Mouse (Mus musculus) frontal cortex, postnatal 10 days (tissue): ENCODE data around the gene Ahcyl2.

ENCODE experiments used
- DNase-seq, 2 experiments: peaks; one replicate each; pipeline ENCODE4 v3.0.0; 2022; ENCODE audit warnings: low spot score in 2 of 2, mixed read lengths in 1 of 2

The Ahcyl2 gene

GRCm38 (mm10) chr6:29851873-29852272 lies 84.1 kb downstream of the Ahcyl2 start:
- no peak for DNase-seq

- peak; percentile 41 to 74 for DNase-seq
Observed at GRCm38 (mm10) chr6:29853213-29853899, 85.5 kb downstream of the Ahcyl2 start.

DNA sequence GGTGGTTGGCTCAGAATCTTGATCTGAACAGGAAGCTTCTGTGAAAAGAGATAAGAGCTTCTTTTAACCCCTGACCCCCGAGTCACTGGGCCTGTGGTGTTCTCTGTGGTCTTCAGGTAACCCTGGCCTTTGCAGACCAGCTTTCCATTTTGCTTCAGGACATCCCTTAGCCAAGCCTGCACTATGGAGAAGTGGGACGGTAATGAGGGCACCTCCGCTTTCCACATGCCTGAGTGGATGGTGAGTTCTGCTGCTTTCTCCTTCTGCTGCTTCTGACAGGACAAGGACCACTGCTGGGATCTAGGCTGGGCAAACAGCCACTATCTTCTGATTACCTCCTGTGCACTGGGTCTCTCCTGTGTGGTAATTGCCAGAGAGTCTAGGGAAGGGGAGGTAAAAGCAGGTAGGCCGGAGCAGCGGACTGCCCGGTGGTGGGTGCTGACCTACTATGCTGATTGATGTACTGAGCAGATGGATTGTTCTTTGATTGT lies 86.1 kb downstream of the Ahcyl2 start:
- DNase-seq = no peak

DNA sequence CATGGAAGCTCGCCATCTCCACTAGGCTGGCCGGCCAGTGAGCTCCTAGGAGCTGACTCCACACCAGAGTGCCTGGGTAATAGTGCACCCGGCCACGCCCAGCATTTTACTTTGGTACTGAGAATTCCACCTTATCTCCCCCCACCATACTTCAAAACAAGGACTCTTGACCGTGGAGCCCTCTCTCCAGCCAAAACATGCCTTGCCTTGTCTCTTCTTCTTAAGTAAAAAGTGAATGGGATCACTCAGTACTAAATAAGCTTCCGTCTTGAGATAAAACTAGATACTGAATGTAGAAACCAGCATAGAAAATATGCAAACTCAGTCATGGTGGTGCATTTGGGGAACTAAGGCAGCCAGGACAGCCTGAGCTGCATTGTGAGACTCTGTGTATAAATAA lies 90.8 kb downstream of the Ahcyl2 start:
- DNase-seq = no peak

DNA sequence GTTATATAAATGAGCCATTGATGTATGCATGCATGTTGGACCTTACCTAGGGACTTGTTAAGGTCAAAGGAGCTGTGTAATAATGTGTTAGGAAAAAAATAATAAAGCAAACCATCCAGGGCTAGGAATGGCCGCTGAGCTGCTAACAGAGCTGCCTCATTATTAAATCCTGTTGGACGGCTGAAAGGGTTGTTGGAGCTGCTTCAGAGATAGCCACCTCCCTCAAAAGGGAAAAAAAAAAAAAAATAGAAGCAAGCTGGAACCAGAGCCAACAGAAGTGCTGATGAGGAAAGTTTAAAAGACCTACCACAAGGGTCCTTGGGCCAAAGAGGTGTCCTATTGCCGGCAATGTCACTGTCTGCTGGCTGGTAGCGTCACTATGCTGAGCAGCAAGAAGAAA lies 91.5 kb downstream of the Ahcyl2 start:
- DNase-seq = no peak

DNA sequence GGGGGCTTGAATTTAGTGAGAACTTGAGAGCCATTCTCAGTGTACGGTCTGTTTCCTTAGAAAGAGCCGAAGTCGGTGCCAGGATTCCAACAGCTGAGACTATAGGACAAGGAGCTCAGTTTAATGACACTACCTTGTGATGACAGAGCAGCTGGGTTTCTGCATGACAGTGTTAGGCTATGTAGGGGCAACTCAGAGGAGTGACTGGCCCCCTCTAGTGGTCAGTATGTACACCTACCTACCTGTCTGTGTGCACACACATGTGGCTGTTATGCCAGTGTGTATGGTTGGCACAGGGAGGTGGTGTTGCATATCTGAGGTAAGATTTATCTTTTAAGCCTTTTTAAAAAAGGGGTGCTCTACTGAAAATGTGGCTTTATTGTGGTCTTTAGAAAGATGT lies 92.4 kb downstream of the Ahcyl2 start:
- DNase-seq = no peak

DNA sequence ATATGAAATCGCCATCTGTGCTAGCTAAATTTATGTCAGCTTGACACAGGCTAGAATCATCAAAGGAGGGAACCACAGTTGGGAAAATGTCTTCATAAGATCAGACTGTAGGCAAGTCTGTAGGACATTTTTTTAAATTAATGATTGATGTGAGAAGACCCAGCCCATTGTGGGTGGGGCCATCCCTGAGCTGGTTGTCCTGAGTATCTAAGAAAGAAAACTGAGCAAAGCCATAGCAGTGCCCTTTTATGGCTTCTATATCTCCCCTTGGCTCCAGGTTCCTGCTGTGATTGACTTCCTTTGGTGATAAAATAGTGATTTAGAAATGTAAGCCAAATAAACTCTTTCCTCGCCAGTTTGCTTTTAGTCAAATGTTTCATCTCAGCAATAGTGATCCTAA lies 97.1 kb downstream of the Ahcyl2 start:
- no peak for DNase-seq

GRCm38 (mm10) chr6:29866935-29867724 lies 99.3 kb downstream of the Ahcyl2 start:
- no peak for DNase-seq

DNA sequence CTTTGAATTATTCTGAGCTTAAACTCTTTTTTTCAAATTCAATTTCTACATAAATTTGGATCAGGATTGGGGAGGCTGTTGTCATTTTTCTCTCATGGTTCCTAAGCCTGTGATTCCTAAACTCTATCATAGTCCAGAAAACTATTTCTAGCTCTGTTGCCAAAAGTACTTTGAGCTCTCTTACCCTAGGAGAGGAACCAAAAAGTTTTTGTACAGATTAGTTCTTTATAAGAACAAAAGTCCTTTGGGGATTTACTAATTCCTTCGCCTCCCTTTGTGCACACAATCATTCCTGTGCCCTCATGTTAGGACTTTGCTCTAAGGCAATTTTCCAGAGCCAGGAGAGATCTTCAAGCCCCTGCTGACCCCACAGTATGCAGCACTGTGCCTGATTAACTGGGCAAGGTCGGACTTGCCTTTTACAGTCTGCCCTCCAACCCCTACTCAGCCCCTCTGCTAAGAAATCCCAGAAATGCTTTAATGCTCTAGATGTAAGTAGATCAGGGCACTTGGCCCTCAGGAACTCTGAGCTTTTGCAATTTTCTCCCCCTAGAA lies 100.6 kb downstream of the Ahcyl2 start:
- no peak for DNase-seq

GRCm38 (mm10) chr6:29873654-29874053 lies 105.8 kb downstream of the Ahcyl2 start:
- DNase-seq = no peak

- DNase-seq = no peak
Observed at GRCm38 (mm10) chr6:29875576-29875975, 107.8 kb downstream of the Ahcyl2 start.

DNA sequence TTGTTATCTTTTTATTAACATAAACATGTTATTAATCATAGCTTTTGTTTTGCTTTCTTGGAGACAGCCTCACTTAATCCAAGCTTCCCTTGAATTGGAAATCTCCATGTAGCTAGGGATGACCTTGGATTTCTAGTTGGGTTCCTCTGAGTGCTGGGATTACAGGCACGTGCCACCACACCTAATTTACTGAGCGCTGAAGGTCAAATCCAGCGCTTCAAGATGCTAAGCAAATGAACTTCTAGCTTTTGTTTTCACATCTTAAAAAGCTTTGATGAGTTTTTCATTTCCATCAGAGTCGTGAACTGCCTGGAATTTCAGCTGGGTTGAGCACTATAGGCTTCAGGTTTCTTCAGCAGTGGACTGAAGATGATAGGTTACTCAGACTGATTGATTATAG lies 109.0 kb downstream of the Ahcyl2 start:
- no peak for DNase-seq

GRCm38 (mm10) chr6:29879579-29879978 lies 111.8 kb downstream of the Ahcyl2 start:
- DNase-seq = no peak

DNA sequence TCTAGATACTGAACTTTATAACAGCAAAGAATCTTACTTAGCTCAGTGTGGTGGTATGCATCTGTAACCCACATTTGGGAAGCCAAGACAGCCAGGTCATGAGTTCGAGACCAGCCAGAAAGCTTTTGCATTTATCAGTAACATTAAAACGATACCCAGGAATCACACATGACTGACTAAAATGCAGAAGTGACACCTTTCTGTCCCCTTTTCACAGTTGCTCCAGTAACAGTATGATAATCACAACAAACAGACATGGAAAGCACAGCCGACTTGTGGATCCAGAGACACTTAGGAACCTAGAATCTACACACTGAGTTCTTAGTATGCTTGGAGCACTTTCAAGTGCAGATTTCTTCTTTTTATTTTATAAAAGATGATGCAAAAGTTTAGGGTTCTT lies 113.0 kb downstream of the Ahcyl2 start:
- no peak for DNase-seq

DNA sequence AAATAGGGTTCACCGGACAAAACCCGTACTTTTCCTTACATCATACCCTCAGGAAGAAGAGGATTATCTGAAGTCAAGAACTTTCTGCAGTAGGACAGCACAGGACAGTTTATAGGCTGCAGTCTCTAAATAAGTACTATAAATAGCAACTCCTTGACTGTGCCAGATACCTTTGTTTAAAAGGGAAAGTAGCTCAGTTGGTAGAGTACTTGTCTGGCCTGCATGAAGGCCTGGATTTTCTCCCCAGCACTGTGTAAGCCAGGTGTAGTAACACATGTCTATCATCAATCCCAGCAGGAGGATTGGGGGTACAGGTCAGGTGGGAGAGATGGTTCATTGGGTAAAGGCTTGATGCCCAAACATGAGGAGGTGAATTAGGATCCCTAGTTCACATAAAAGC lies 114.1 kb downstream of the Ahcyl2 start:
- DNase-seq = no peak

GRCm38 (mm10) chr6:29882870-29883269 lies 115.1 kb downstream of the Ahcyl2 start:
- DNase-seq = no peak

- peak; percentile 13 to 19 for DNase-seq
Observed at GRCm38 (mm10) chr6:29891151-29891550, 123.3 kb downstream of the Ahcyl2 start.

- DNase-seq = no peak
Observed at GRCm38 (mm10) chr6:29896976-29897375, 129.2 kb downstream of the Ahcyl2 start.

DNA sequence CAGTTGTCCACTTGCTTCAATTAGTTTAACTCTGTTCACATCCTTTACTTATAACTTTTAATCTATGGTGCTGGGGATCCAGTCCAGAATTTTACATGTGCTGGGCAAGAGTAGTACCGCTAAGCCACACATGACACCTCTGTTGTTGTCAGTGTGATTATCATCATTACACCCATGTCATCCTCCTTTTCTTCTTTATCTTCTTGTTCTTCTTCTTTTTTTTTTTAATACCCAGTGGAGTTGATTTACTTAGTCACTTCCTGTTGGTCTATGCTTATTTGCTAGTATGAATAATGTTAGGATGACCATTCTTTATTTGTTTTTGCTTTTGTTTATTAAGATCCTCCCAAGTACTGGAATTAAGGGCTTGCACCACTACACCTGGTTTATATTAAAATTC lies 133.6 kb downstream of the Ahcyl2 start:
- no peak for DNase-seq

DNA sequence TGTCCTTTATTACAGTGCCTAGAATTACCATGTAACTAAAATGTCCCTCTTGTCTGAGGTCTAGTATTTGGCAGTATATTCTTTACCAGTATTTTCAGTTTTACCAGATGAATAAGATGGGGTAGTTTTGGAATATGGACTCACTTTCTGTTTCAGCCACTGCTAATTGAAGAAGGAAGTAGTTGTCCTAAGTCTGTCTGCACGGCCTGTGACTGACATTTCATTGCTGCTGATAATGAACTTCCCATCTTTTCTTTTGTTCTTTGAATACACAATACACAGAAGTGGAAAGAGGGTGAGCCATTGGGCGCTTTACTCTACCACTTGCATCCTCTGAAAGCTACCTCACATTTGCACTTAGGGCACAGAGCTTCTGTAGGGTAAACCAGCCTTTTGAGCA lies 134.4 kb downstream of the Ahcyl2 start:
- no peak for DNase-seq

DNA sequence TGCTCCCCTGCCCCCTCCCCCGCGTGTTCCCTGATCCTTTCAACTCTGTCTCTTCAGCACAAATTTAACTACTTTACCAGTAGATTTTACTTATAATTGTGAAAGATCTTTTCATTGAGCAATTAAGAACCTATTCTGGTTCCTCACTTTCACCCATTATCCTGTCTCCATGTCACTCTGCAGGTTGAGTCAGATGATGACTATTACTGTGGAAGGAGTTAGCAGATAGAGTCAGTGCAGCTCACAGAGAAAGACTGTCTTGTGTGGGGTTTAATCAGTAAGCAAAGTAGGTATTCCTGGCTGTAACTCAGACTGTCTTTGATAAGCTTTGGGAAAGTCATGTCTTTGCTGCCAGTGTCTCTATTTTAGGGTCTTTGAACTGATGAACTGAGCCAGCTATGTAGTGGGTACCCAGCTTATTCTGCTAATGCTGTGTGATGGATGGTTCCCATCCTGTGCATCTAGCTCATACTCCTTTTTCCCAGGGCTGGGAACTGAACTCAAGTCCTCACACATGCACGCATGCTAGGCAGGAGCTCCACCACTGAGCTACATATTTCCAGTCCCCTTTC lies 135.6 kb downstream of the Ahcyl2 start:
- no peak for DNase-seq

GRCm38 (mm10) chr6:29904281-29904680 lies 136.5 kb downstream of the Ahcyl2 start:
- no peak for DNase-seq

DNA sequence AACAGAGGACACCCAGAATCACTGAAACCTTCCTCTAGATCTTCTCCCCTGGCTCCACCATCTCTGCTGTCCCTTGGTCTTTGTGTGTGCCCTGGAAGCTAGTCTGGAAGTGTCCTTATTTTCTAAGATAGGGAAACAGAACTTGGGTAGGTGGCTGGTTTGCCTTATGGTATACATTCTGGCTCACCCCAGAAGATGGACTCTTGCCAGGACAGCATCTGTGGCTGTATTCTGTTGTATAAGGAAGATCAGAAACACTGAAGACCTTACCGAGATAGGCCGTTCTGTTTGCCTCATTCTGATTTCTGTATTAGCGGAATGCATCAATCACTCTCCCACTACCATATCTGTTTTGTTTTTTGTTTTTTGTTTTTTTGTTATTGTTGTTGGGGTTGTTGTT lies 142.8 kb downstream of the Ahcyl2 start:
- DNase-seq = no peak
